Mouse (Mus musculus): ENCODE measurements around the gene Masp1.

Gene Masp1

DNA sequence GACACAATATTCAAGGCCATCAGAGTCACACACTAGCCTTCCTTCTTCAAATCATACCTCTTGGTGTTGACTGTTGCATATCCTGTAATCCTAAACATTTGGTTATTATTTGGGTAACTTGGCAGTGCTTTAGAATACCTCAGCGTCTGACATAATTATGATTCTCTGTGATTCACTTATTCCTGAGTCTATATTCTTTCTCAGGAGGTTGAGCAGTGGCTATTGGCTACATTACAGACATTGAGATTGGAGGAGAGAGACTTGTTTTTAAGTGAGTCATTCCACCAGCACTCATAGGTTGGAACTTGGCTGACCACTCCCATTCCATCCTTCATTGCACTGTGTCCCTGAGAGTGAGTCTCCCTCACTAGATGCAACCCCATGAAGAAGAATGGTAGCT is 7.2 kb downstream of the Masp1 start:
- in situ Hi-C loops (cut with MboI, MseI), result no loop called here

GRCm38 (mm10) chr16:23511166-23511935 is 9.3 kb downstream of the Masp1 start:
- in situ Hi-C loops (cut with MboI, MseI), result no loop called here

DNA sequence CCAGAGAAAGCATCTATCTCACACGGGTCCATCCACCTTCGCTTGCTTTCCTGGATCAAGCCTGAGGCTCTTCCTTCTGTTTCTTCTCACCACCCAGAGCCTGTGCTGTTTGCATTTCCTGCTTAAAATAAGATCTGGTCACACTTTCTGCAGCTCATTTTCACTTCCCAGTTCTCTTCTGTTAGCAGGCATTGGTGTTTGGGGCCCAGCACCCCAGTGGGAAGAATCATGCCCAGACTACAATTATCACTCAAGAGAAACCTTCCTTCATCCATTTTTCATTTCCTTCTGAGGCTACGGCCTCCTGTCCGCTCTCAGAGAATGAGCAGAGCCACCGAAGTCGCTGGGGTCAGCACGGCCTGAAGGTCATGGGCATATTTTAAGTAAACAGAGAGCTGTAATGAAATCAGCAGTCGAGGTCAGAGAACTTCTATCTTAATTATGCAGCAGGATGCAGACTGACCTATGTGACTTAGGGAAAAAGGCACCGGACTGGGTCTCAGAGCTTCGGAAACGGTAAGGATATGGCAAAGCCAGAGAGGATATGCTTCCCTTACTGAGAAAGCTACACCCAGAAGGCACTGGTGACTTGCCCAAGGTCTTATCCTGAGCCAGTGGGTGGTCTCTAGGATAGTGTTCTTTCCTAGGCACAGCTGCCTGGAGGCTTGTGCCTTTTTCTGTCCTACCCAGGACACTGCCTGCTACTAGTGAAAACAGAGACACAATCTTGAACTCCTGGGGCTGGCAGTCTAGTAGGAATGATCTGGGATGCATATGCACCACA is 14.5 kb downstream of the Masp1 start:
- in situ Hi-C loops (cut with MboI, MseI), result no loop called here

DNA sequence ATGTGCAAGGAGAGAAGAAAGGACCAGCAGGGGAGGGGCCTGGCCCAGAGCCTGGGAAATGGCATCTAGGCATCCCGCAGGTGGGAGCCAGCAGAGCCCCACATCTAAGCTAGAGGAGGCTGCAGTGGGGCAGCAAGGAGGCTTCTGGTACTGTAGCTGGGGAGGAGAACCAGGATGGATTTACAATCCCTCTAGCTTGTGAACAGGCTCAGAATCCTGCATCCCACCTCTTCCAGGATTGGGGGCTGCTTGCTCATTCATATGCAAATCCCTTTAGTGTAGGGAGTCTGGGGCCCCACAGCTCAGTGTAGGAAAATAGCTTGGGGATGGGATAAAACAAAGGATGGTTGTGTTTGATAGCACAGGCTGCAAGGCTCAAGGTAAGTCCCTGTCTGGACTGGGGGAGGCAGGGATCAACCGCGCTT is 16.3 kb downstream of the Masp1 start:
- in situ Hi-C loops (cut with MboI, MseI), result no loop called here

DNA sequence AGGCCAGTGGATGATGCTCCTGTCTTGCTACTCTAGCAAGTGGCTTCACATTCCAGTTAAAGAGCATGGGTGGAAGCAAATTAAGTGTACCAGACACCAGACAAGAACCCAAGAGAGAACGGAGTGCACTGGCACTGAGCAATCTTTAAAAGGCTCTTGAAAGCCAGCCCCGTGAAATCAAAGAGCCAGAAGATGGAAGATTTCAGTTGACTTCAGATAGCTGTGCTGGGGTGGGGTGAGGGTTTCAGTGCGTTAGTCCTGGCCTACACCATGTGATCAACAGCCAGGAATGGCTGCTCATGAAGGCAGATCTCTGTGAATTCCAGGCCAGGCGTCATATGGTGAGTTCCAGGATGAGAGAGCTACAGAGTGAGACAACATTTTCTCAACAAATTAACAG is 17.3 kb downstream of the Masp1 start:
- in situ Hi-C loops (cut with MboI, MseI), result no loop called here

DNA sequence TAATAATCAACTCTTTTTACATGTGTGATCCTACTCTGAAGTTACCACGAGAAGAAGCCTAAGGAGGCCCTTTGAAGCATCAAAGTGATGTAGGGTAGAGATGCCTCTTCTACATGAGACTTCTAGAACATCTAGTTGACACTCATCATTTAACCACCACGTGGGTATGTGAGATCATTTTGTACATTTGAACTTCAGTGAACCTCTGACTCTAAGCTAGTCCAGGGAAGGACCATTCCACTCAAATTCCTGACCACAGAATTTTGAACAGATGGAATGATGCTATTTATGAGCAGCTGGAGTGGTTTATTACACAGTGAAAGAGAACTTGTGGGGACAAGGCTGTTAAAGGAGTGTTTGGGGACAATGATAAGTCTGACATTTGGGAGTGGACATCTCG is 18.1 kb downstream of the Masp1 start:
- in situ Hi-C loops (cut with MboI, MseI), result no loop called here

- in situ Hi-C loops (cut with MboI, MseI), result no loop called here
Measured at GRCm38 (mm10) chr16:23501288-23501687, 19.3 kb downstream of the Masp1 start.

DNA sequence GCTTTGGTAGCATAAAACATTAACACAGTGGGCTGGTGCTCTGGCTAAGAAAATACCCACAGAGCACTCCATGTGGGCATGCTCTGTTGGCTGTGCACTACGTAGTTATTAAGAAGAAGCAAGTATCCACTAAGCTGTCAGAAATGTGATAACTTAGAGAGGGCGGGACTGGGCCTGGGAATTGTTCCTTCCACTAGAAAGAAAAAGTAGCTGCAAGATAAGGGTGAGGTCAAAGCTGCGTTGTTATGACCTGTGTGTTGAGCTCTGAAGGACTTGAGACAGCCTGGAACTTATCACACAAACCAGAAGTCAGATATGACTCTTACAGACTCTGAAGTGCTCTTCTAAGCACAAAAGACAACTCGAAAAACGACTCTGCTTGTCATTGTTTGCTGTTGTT is 20.1 kb downstream of the Masp1 start:
- in situ Hi-C loops (cut with MboI, MseI), result no loop called here

DNA sequence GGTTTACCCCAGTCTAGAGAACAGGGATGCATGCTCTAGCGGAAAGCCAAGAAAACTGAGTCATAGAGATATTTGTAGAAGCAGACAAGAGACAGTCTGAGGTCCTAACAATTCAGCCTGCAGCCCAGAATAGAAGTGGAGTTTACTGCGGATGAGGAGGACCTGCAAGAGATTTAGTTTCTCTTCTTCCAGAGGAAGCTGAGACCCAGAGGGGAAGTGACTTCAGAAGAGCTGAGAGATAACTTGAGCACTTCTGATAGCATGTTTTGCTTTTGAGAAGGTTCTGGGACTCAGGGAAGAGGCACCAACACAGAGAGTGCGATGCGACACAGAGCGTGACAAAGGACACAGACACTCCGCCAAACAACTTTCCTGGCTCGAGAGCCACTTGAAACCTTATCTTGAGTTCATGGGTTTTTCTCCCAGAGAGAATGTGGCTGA is 21.9 kb downstream of the Masp1 start:
- in situ Hi-C loops (cut with MboI, MseI), result no loop called here

- in situ Hi-C loops (cut with MboI, MseI), result no loop called here
Measured at GRCm38 (mm10) chr16:23497881-23498280, 22.7 kb downstream of the Masp1 start.

GRCm38 (mm10) chr16:23497440-23497839 is 23.2 kb downstream of the Masp1 start:
- in situ Hi-C loops (cut with MboI, MseI), result no loop called here

- in situ Hi-C loops (cut with MboI, MseI), result no loop called here
Measured at GRCm38 (mm10) chr16:23496245-23496924, 24.2 kb downstream of the Masp1 start.

DNA sequence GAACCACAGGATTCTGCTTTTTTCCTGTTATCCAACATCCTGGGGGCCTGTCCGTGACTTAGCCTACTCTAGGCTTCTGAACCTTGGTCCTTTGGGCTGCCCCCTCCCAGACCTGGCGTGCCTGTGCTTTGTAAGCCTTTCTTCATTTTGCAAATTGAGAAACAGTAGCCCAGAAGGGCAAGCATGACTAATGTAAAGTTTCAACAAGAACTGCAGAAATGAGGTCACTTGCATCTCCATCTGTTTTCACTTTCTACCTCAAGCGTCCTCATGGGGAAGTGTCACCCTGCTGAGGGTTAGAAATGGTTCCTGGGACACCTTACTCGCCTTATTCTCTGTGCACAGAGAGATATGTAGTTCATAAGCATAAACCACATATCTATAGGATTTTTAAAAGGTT is 27.8 kb downstream of the Masp1 start:
- in situ Hi-C loops (cut with MboI, MseI), result no loop called here

- in situ Hi-C loops (cut with MboI, MseI), result no loop called here
Measured at GRCm38 (mm10) chr16:23483292-23483691, 37.3 kb downstream of the Masp1 start.

DNA sequence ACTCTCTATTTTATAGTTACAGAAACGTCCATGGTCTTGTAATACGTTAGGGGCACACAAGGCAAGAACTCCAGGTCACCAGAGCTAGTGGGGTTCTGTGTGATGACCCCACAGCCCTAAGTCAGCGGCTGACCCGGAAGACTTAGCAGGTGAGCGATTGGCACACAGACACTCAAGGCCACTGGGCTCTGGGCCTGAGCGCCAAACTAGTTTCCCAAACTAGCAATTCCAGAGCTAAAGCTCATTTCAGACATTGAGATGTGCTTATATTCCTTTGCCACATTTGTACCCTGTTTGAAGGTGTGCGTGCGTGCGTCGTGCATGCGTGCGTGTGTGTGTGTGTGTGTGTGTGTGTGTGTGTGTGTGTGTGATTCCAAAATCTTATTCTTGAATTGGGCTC is 37.8 kb downstream of the Masp1 start:
- in situ Hi-C loops (cut with MboI, MseI), result no loop called here

GRCm38 (mm10) chr16:23482218-23482617 is 38.4 kb downstream of the Masp1 start:
- in situ Hi-C loops (cut with MboI, MseI), result no loop called here

DNA sequence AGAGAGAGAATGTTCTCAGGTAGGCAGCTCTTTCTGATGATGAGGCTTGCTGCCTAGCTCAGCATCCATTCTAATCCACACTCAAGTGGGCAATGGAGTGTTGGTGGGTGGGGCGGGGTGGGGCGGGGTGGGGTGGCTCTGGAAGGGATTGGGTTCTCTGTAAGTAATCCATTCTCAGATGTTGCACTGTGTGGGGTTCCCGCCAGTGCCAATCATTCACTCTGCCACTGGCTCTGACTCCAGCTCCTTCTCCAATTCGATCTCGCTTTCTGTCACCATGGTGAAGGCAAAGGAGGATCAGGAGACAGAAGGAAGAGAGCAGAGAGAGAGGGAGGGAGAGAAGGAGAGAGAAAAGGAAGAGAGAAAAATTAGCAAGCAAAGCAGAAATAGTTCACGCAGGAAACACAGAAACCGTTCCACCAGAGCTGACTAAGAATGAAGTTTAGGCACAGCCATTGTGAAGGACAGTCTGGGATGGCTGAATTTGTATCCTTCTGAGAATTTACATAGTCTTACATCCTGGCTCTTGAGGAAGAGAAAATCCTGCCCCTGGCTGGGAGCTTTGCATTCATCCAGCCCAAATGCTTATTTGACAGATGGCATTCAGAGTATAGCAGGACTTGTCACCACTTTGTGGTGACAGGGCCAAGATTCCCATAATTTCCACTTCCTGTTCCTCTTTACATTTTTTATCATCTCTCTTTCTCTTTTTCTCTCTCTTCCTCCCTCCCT is 40.6 kb downstream of the Masp1 start:
- in situ Hi-C loops (cut with MboI, MseI), result no loop called here

DNA sequence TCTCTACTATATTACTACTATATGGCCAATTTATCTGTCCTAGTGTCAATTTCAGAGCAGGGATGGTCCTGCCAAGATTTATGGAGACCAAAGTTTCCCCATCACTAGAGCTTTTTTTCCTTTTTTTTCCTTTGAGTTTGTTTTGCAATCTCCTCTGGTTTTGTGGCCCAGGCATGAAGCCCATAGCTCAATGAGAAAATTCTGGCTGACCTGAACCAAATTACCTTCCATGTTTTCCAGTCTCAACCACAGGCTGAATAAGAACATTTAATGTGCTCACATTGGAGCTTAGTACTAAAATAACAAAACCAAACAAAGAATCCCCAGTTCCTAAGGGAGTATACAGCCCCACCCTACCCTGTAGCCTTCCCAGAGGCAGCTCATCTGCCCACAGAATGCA is 44.0 kb downstream of the Masp1 start:
- in situ Hi-C loops (cut with MboI, MseI), result no loop called here

DNA sequence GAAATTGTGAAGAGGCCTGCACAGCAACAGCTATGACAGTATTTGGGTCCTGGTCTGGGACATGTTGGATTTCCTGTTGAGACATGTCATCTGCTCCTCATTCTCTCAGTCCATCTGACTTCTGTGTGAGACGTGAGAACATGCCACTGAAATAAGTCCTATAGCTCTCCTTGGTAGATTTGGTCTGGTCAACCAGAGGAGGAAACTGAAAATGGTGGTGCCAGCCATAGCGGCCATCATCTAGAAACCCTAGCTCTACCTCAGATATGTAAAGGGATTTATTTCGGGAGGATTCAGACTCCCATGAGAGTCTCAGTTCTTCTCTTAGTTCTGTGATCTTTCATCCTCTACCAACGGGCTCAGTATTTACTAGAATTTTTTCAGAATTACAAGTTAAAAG is 45.0 kb downstream of the Masp1 start:
- in situ Hi-C loops (cut with MboI, MseI), result no loop called here

DNA sequence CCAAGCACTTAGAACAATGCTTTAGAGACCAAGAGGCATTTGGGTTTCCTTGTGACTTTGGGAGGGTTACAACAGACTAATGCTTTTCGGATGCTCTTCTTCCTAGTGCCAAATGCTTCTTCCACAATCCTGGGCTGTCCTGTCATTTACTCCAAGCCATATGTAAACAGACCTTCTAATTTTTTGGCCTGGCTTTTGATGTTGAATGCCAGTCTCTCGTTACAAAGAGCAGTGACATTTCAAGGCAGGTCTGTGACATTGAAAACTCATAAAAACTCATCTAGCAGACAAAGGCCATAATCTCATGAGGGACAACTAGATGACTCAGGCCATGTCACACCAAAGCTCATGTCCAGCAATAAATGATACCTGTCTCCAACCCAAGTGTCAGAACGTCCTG is 48.6 kb downstream of the Masp1 start:
- in situ Hi-C loops (cut with MboI, MseI), result no loop called here

DNA sequence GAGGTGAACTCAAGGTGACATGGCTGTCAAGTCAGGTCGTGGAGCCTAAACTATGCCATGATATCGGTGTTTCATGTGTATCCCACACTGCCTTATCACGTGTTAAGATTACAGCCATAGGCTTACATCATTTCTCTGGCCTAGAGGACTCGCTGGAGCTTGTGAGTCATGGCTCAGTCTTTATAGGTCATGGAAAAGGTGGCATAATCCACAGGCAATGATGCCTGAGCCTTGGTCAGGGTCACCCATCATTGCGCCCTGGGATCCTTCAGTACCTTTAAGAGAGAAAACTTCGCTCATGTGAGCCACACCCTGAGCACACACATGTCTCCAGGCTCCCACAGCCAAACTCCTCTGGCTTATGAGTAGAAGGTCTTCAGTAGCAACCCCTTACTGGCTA is 49.1 kb downstream of the Masp1 start:
- in situ Hi-C loops (cut with MboI, MseI), result no loop called here

Measured in T-helper 2 cell (primary cell).